Mouse (Mus musculus) heart, postnatal 25 days (tissue): Measurements from ENCODE around the gene Rbm20. TPM values are rescaled to one million over a fixed set of nuclear protein-coding genes. Genes with fewer than 3 reads are reported as not detected.

Experiments
- DNase-seq: peaks from one replicate; pipeline ENCODE4 v3.0.0; 2022; ENCODE audit warnings: low spot score
- intact Hi-C: fragments of 180-260 bp; cut with DNase I; formaldehyde crosslinking; loops from one replicate; pipeline ENCODE4 v1.15.1; 2025
- total RNA-seq, 2 experiments: library from RNA; stranded (reverse); gene quantifications; 2 replicates each; pipeline ENCODE4 v1.2.3; 2021

Rbm20 gene
- total RNA-seq, 2 experiments from 2014 or later = 203 to 227 TPM

- intact Hi-C loops = no loop called here
- no peak for DNase-seq
Measured at GRCm38 (mm10) chr19:53748236-53748775, 71.2 kb downstream of the Rbm20 start.

GRCm38 (mm10) chr19:53749326-53749725 lies 72.2 kb downstream of the Rbm20 start:
- intact Hi-C loops = no loop called here
- no peak for DNase-seq

GRCm38 (mm10) chr19:53751420-53752185 lies 74.5 kb downstream of the Rbm20 start:
- intact Hi-C loops = no loop called here
- DNase-seq = no peak

GRCm38 (mm10) chr19:53752993-53753392 lies 75.9 kb downstream of the Rbm20 start:
- intact Hi-C loops = no loop called here
- DNase-seq = no peak

GRCm38 (mm10) chr19:53754421-53754830 lies 77.3 kb downstream of the Rbm20 start:
- DNase-seq = no peak
- intact Hi-C loops = no loop called here

- no peak for DNase-seq
- intact Hi-C loops = no loop called here
Measured at GRCm38 (mm10) chr19:53755346-53755745, 78.2 kb downstream of the Rbm20 start.

- intact Hi-C loops = no loop called here
Measured at GRCm38 (mm10) chr19:53757432-53758109, 80.5 kb downstream of the Rbm20 start.

GRCm38 (mm10) chr19:53758881-53759418 lies 81.8 kb downstream of the Rbm20 start:
- no peak for DNase-seq
- intact Hi-C loops = no loop called here

More at GRCm38 (mm10) chr19:53757432-53758109, 80.5 kb downstream of the Rbm20 start:
- DNase-seq = no peak

- DNase-seq = no peak
- intact Hi-C loops = no loop called here
Measured at GRCm38 (mm10) chr19:53760125-53761101, 83.3 kb downstream of the Rbm20 start.

GRCm38 (mm10) chr19:53762749-53763438 lies 85.8 kb downstream of the Rbm20 start:
- no peak for DNase-seq
- intact Hi-C loops = loop anchor here (2.0 kb wide), 1 partner anchor 114 kb away; no protein-coding TSS in a partner anchor

GRCm38 (mm10) chr19:53764688-53765478 lies 87.8 kb downstream of the Rbm20 start:
- no peak for DNase-seq

GRCm38 (mm10) chr19:53768478-53768877 lies 91.4 kb downstream of the Rbm20 start:
- no peak for DNase-seq

More at GRCm38 (mm10) chr19:53764688-53765478, 87.8 kb downstream of the Rbm20 start:
- intact Hi-C loops = no loop called here

GRCm38 (mm10) chr19:53773937-53774640 lies 97.0 kb downstream of the Rbm20 start:
- intact Hi-C loops = loop anchor here (5.0 kb wide), 1 partner anchor 48 kb away; no protein-coding TSS in a partner anchor
- peak; percentile 77 for DNase-seq

More at GRCm38 (mm10) chr19:53768478-53768877, 91.4 kb downstream of the Rbm20 start:
- intact Hi-C loops = loop anchor here (1.0 to 2.0 kb wide), 2 partner anchors 136 to 157 kb away; no protein-coding TSS in a partner anchor

GRCm38 (mm10) chr19:53774641-53775350 lies 97.7 kb downstream of the Rbm20 start:
- intact Hi-C loops = loop anchor here (5.0 kb wide), 1 partner anchor 48 kb away; no protein-coding TSS in a partner anchor
- DNase-seq = no peak

GRCm38 (mm10) chr19:53779402-53779801 lies 102.3 kb downstream of the Rbm20 start:
- no peak for DNase-seq
- intact Hi-C loops = no loop called here

GRCm38 (mm10) chr19:53779818-53780217 lies 102.7 kb downstream of the Rbm20 start:
- DNase-seq = no peak
- intact Hi-C loops = no loop called here
